Mouse (Mus musculus) G1E (cell line): Measurements from ENCODE around the gene Tppp2. TPM values are rescaled to one million over a fixed set of nuclear protein-coding genes. Genes with fewer than 3 reads are reported as not detected.

Experiments used
- ATAC-seq: 2 replicates; pipeline ENCODE4 v1.8.0; 2016; ENCODE audit warnings: mild to moderate bottlenecking; ENCODE audit not compliant: insufficient number of reproducible peaks, poor library complexity, low FRiP score, severe bottlenecking; ENCODE audit errors: extremely low read depth
- DNase-seq: peaks from one replicate; pipeline ENCODE4 v3.0.0; 2012; ENCODE audit warnings: low spot score
- H3K27me3 ChIP-seq: 2 replicates; pipeline ENCODE4 v1.6.1; 2012; ENCODE audit warnings: mild to moderate bottlenecking, low read length, inconsistent platforms; ENCODE audit not compliant: insufficient read depth
- H3K36me3 ChIP-seq: replicated peaks from 2 replicates; pipeline ENCODE3; 2012; ENCODE audit warnings: mild to moderate bottlenecking, inconsistent platforms
- H3K4me1 ChIP-seq: 2 replicates; pipeline ENCODE4 v1.6.1; 2012; ENCODE audit warnings: low read depth, low read length, inconsistent platforms, mixed read lengths; ENCODE audit not compliant: insufficient read depth
- H3K4me3 ChIP-seq: 2 replicates; pipeline ENCODE4 v1.5.1; 2012; ENCODE audit warnings: low read depth, mild to moderate bottlenecking, inconsistent platforms, low read length, moderate library complexity, mixed read lengths
- H3K9me3 ChIP-seq: replicated peaks from 2 replicates; pipeline ENCODE4 v1.6.1; 2012; ENCODE audit warnings: inconsistent platforms
- CTCF ChIP-seq: IDR thresholded peaks from 2 replicates; pipeline ENCODE4 v1.5.1; 2012; ENCODE audit warnings: low read depth, low read length, inconsistent platforms, mixed read lengths
- GATA1 ChIP-seq: IDR thresholded peaks from 2 replicates; pipeline ENCODE4 v1.6.1; 2012; ENCODE audit warnings: borderline replicate concordance, low read length, inconsistent platforms, mixed read lengths
- GATA2 ChIP-seq: IDR thresholded peaks from 2 replicates; pipeline ENCODE4 v1.6.1; 2012; ENCODE audit warnings: low read depth, low read length, inconsistent platforms, borderline replicate concordance
- POLR2AphosphoS5 ChIP-seq: IDR thresholded peaks from 2 replicates; pipeline ENCODE4 v1.6.1; 2012; ENCODE audit warnings: low read depth, low read length, inconsistent platforms; ENCODE audit not compliant: insufficient replicate concordance
- TAL1 ChIP-seq: conservative IDR thresholded peaks from 2 replicates; pipeline ENCODE4 v1.6.1; 2012; ENCODE audit warnings: low read depth, low read length, inconsistent platforms, mixed read lengths
- polyA plus RNA-seq: library from polyadenylated mRNA; stranded (reverse); fragments of >175 nt; gene quantifications from 2 replicates; pipeline ENCODE4 v1.2.3, GENCODE M21; 2012
- total RNA-seq, 2 experiments: library from RNA; stranded (forward) in 1 of 2; stranded (reverse) in 1 of 2; fragments of 200-1000 nt in 1 of 2; fragments of >200 nt in 1 of 2; fragmentation: Nextera tagmentation in 1 of 2; gene quantifications; 2 replicates each; pipeline ENCODE4 v1.2.3; 2014 to 2017

Tppp2 gene
- total and polyA plus RNA-seq, 3 experiments, result not detected

GRCm38 (mm10) chr14:51939005-51939404 is 20.8 kb downstream of the Tppp2 start:
- Histone ChIP-seq H3K27me3 (peaks cover 6% of the 10 kb centered on the region; the same call in 1 of the 2 replicates), H3K36me3 (no peaks in the 10 kb centered on the region), H3K9me3 (no peaks in the 10 kb centered on the region), H3K4me1 (no peaks in the 10 kb centered on the region), H3K4me3 (no peak overlapping the region)
- no peak for TF ChIP-seq TAL1
- no peak for TF ChIP-seq CTCF
- no peak for TF ChIP-seq GATA1
- TF ChIP-seq POLR2AphosphoS5, result no peak
- no peak for TF ChIP-seq GATA2
- no peak for DNase-seq
- ATAC-seq, result no peak

DNA sequence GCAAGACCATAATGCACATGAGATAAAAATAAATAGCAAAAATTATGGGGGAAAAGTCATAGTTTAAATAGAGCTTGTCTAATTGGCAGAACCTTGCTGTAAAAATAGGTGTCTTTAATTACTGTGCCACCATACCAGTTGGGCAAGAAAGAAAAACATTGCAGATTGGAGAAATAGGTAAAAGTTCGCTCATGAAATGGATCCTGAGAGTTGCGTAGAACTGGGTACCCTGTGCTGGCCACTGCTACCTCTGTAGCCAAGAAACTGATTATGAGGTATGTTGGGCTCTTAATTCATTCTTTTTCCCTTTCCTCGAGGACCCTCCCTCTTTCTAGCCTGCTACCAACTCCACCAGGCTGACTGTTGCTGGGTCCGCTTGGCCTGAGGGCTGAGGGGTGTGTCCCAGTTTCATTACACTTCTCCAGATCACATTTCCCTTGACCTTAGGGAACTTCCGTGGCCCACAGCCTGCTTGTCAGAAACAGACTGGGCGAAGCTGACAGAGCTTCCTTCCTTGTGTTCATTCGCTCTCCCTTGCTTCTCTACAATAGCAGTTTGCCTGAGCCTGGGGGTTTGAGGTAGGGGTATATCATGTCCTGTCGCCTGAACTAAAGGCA is 22.8 kb downstream of the Tppp2 start:
- Histone ChIP-seq H3K9me3 (no peaks in the 10 kb centered on the region), H3K36me3 (no peaks in the 10 kb centered on the region), H3K27me3 (peaks cover 6% of the 10 kb centered on the region; the same call in 1 of the 2 replicates), H3K4me3 (no peak overlapping the region), H3K4me1 (no peaks in the 10 kb centered on the region)
- no peak for ATAC-seq
- DNase-seq, result no peak
- no peak for TF ChIP-seq CTCF
- TF ChIP-seq TAL1, result no peak
- no peak for TF ChIP-seq POLR2AphosphoS5
- TF ChIP-seq GATA1, result no peak
- no peak for TF ChIP-seq GATA2

DNA sequence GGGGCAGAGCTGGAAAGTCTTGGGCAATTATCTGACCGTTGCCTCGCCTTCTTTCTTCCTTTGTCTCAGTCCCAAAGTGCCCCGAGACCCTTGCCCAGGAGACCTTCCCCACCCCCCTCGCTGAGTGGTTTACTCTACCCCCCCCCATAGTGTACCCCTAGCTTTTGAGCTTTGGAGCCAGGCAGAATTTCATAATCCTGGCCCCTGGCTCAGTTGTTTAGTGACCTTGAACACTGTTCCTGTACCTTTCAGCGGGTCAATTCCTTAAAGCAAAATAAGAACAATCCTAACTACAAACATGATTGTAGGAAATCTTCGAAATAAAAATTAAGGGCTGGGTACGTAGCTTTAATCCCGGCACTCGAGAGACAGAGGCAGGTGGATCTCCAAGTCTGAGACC is 23.4 kb downstream of the Tppp2 start:
- TF ChIP-seq GATA2 (no peak), GATA1 (no peak), POLR2AphosphoS5 (no peak)
- peaks cover 6% of the 10 kb centered on the region; the same call in 1 of the 2 replicates for H3K27me3 ChIP-seq
- no peak overlapping the region for H3K4me3 ChIP-seq
- H3K9me3 ChIP-seq, result no peaks in the 10 kb centered on the region
- ATAC-seq, result no peak
- no peaks in the 10 kb centered on the region for H3K4me1 ChIP-seq
- no peaks in the 10 kb centered on the region for H3K36me3 ChIP-seq
- no peak for DNase-seq

GRCm38 (mm10) chr14:51942236-51942635 is 24.0 kb downstream of the Tppp2 start:
- no peaks in the 10 kb centered on the region for H3K4me1 ChIP-seq
- H3K36me3 ChIP-seq, result no peaks in the 10 kb centered on the region
- no peak overlapping the region for H3K4me3 ChIP-seq
- ATAC-seq (no peak), DNase-seq (no peak)
- no peak for TF ChIP-seq GATA2
- no peak for TF ChIP-seq TAL1
- no peak for TF ChIP-seq CTCF
- no peak for TF ChIP-seq POLR2AphosphoS5
- TF ChIP-seq GATA1, result no peak
- peaks cover 5% of the 10 kb centered on the region; the same call in 1 of the 2 replicates for H3K27me3 ChIP-seq
- H3K9me3 ChIP-seq, result no peaks in the 10 kb centered on the region

GRCm38 (mm10) chr14:51943336-51943735 is 25.1 kb downstream of the Tppp2 start:
- Histone ChIP-seq H3K9me3 (no peaks in the 10 kb centered on the region), H3K4me1 (no peaks in the 10 kb centered on the region), H3K4me3 (no peak overlapping the region), H3K27me3 (peaks cover 4% of the 10 kb centered on the region; the same call in 1 of the 2 replicates), H3K36me3 (no peaks in the 10 kb centered on the region)
- ATAC-seq (no peak), DNase-seq (no peak)
- TF ChIP-seq POLR2AphosphoS5 (no peak), GATA2 (no peak), TAL1 (no peak), GATA1 (no peak), CTCF (no peak)

- Histone ChIP-seq H3K4me1 (no peaks in the 10 kb centered on the region), H3K9me3 (no peaks in the 10 kb centered on the region), H3K36me3 (no peaks in the 10 kb centered on the region), H3K27me3 (peaks cover 3% of the 10 kb centered on the region; the same call in 1 of the 2 replicates), H3K4me3 (no peak overlapping the region)
- ATAC-seq (no peak), DNase-seq (no peak)
- TF ChIP-seq TAL1 (no peak), GATA2 (no peak), CTCF (no peak), GATA1 (no peak), POLR2AphosphoS5 (no peak)
These were observed 42.1 kb downstream of the Tppp2 start for GRCm38 (mm10) chr14:51960316-51960715.
